10 mouse cellular contexts compared by ENCODE assay signal in genomic region chr16:95347202-95347601, GRCm38 (mm10).
DNase-seq lines count a peak whose midpoint lies in the region; ATAC-seq and TF ChIP-seq lines count a peak whose summit lies in the region.
"Had no signal": no experiment of that assay in that cellular context is flagged by ENCODE, and none has a peak within 500 bp of the region (broad histone marks: within the 10 kb centered on the region; RNA-seq: fewer than 3 reads in every experiment).

No protein-coding gene starts in this region.

- peak; percentile 86 for TF ChIP-seq EP300 in heart, adult 2 months (IDR thresholded peaks at IDR 0.05; ENCODE audit: insufficient read depth, low read depth, low read length)

- no peaks in the 10 kb centered on the region for H3K9me3 ChIP-seq in hindbrain, embryonic 10.5 days
- no peaks in the 10 kb centered on the region for H3K9me3 ChIP-seq in hindbrain, postnatal 0 days (ENCODE audit: low read length)
- H3K9me3 ChIP-seq in kidney, embryonic 16.5 days (ENCODE audit: low read length) = no peaks in the 10 kb centered on the region
- H3K9me3 ChIP-seq: embryonic facial prominence, embryonic 15.5 days; midbrain, embryonic 12.5 days had no signal

- no peak overlapping the region for H3K4me3 ChIP-seq in hindbrain, embryonic 10.5 days
- no peak overlapping the region for H3K4me3 ChIP-seq in hindbrain, postnatal 0 days (ENCODE audit: low read length)
- H3K4me3 ChIP-seq in heart, adult 2 months = no peak overlapping the region
- no peak overlapping the region for H3K4me3 ChIP-seq in kidney, embryonic 16.5 days (ENCODE audit: low read length)
- H3K4me3 ChIP-seq: embryonic facial prominence, embryonic 15.5 days; midbrain, embryonic 12.5 days had no signal

- 3% methylated on average over 3 of the region's 3 CpGs for WGBS in hindbrain, embryonic 10.5 days
- WGBS in hindbrain, postnatal 0 days = 12% methylated on average over 3 of the region's 3 CpGs
- WGBS in heart, adult 2 months = 12% methylated on average over 3 of the region's 3 CpGs
- WGBS in kidney, embryonic 16.5 days = 20% methylated on average over 3 of the region's 3 CpGs

- no peaks in the 10 kb centered on the region for H3K79me2 ChIP-seq in heart, adult 2 months (replicated peaks; ENCODE audit: control insufficient read depth, insufficient read depth, low read length)

- H3K9ac ChIP-seq in hindbrain, postnatal 0 days (replicated peaks; ENCODE audit: low read length) = no peak overlapping the region
- H3K9ac ChIP-seq in heart, adult 2 months (ENCODE audit: low read depth, low read length) = no peak overlapping the region
- H3K9ac ChIP-seq in kidney, embryonic 16.5 days (replicated peaks; ENCODE audit: low read length) = no peak overlapping the region
- H3K9ac ChIP-seq: embryonic facial prominence, embryonic 15.5 days; midbrain, embryonic 12.5 days had no signal

- intact Hi-C loops in heart, adult 2 months (cut with DNase I) = no loop called here

- 0 out of 2 replicates have a peak overlapping the region, but pooled peaks have one; percentile 6 for H3K27ac ChIP-seq in hindbrain, embryonic 10.5 days
- no peak overlapping the region for H3K27ac ChIP-seq in hindbrain, postnatal 0 days
- H3K27ac ChIP-seq in heart, adult 2 months = peak overlapping the region; percentile 52
- H3K27ac ChIP-seq in kidney, embryonic 16.5 days (ENCODE audit: low read length) = peak overlapping the region; percentile 17; the same call in 1 of the 2 replicates
- H3K27ac ChIP-seq: embryonic facial prominence, embryonic 15.5 days; midbrain, embryonic 12.5 days had no signal

- H3K27me3 ChIP-seq in hindbrain, embryonic 10.5 days (ENCODE audit: insufficient read depth, poor library complexity, severe bottlenecking) = no peaks in the 10 kb centered on the region; the same call in 1 of the 2 replicates
- H3K27me3 ChIP-seq in hindbrain, postnatal 0 days (ENCODE audit: insufficient read depth, low read length) = no peaks in the 10 kb centered on the region
- H3K27me3 ChIP-seq in heart, adult 2 months (ENCODE audit: control insufficient read depth, insufficient read depth, low read length) = no peaks in the 10 kb centered on the region
- no peaks in the 10 kb centered on the region for H3K27me3 ChIP-seq in kidney, embryonic 16.5 days (ENCODE audit: insufficient read depth, low read length)
- H3K27me3 ChIP-seq: embryonic facial prominence, embryonic 15.5 days had no signal

- DNase-seq in hindbrain, embryonic 10.5 days (ENCODE audit: low spot score) = peak; percentile 10
- no peak for DNase-seq in hindbrain, postnatal 0 days (ENCODE audit: low spot score)
- DNase-seq in heart, adult 2 months = peak; percentile 62 to 75
- DNase-seq in lung, postnatal 4 days = peak; percentile 75 to 90
- no peak for DNase-seq in c-Kit-positive CD71-positive TER-119-positive erythroid progenitor cells, embryonic 14.5 days (ENCODE audit: low spot score)
- no peak for DNase-seq in urinary bladder, postnatal 14 days (ENCODE audit: low spot score)

- TF ChIP-seq CTCF in hindbrain, postnatal 0 days (IDR thresholded peaks at IDR 0.05; ENCODE audit: low read depth) = no peak
- TF ChIP-seq CTCF in heart, adult 2 months (IDR thresholded peaks at IDR 0.05) = no peak

- no peak for ATAC-seq in hindbrain, postnatal 0 days
- peak; percentile 58 for ATAC-seq in kidney, embryonic 16.5 days (ENCODE audit: low FRiP score, low TSS enrichment)
- no peak for ATAC-seq in granulocyte monocyte progenitor cell, adult 5-6 weeks (replicated peaks; ENCODE audit: poor library complexity, severe bottlenecking)

- peaks cover 19% of the 10 kb centered on the region for H3K4me1 ChIP-seq in hindbrain, embryonic 10.5 days (replicated peaks)
- no peaks in the 10 kb centered on the region for H3K4me1 ChIP-seq in hindbrain, postnatal 0 days (ENCODE audit: insufficient read depth, low read length)
- H3K4me1 ChIP-seq in heart, adult 2 months (ENCODE audit: control insufficient read depth, insufficient read depth, low read length) = peaks cover 18% of the 10 kb centered on the region
- peaks cover 6% of the 10 kb centered on the region; the same call in 1 of the 2 replicates for H3K4me1 ChIP-seq in kidney, embryonic 16.5 days (ENCODE audit: insufficient read depth, low read length)
- H3K4me1 ChIP-seq: midbrain, embryonic 12.5 days had no signal

- no peak; the same call in 1 of the 2 replicates for TF ChIP-seq POLR2A in heart, adult 2 months (IDR thresholded peaks at IDR 0.05; ENCODE audit: insufficient read depth, low read depth, low read length)

- H3K4me2 ChIP-seq in hindbrain, postnatal 0 days (ENCODE audit: low read depth, low read length) = no peak overlapping the region
- no peak overlapping the region for H3K4me2 ChIP-seq in kidney, embryonic 16.5 days (replicated peaks; ENCODE audit: low read depth, low read length)
- H3K4me2 ChIP-seq: embryonic facial prominence, embryonic 15.5 days; midbrain, embryonic 12.5 days had no signal

- no peaks in the 10 kb centered on the region for H3K36me3 ChIP-seq in hindbrain, embryonic 10.5 days
- H3K36me3 ChIP-seq in hindbrain, postnatal 0 days (ENCODE audit: insufficient read depth, low read length) = no peaks in the 10 kb centered on the region
- H3K36me3 ChIP-seq in heart, adult 2 months (ENCODE audit: control insufficient read depth, insufficient read depth, low read length) = no peaks in the 10 kb centered on the region
- H3K36me3 ChIP-seq in kidney, embryonic 16.5 days (ENCODE audit: insufficient read depth, low read length) = no peaks in the 10 kb centered on the region
- H3K36me3 ChIP-seq: embryonic facial prominence, embryonic 15.5 days; midbrain, embryonic 12.5 days had no signal

Comparison
In these comparisons a context has a peak if more than half of its experiments do, and no peak if none do; other contexts are left out.
1. DNase-seq: peak in hindbrain, embryonic 10.5 days (single experiment), heart, adult 2 months (2 of 2) and lung, postnatal 4 days (2 of 2); none in hindbrain, postnatal 0 days (single experiment), c-Kit-positive CD71-positive TER-119-positive erythroid progenitor cells, embryonic 14.5 days (single experiment) and urinary bladder, postnatal 14 days (single experiment).